In the genomic region with DNA sequence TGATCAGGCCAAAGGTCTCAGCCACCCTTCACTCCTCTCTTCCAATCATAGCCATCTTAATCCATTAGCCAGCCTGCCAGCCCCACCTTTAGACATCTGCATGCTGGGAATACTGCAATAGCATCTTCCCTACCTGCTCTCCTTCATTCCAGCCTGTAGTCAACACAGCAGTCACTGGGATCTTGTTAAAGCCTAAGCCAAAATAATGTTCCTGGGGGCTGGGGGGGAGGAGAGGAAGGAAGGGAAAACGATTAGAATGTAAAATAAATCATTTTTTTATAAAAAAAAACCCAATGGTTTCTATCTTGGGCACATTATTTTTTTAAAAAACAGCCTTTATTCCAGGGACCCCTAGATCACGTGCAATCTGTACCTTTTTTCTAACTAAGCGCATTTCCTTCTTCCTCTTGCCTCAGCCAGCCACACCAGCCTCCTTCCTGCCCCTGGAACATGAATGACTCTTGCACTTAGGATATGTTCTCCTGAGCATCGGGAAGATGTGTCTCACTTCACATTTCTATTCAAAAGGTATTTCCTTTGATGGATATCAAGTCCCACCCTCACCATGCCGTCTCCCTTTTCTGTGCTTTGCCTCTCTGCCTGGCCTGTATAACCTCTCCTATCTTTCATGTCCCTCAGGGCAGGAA, we compare ENCODE assay signal across 23 mouse cellular contexts. TPM values are rescaled to one million over a fixed set of nuclear protein-coding genes. Genes with fewer than 3 reads are reported as not detected.
DNase-seq lines count a peak whose midpoint lies in the region; ATAC-seq lines count a peak whose summit lies in the region.
"Had no signal": no experiment of that assay in that cellular context is flagged by ENCODE, and none has a peak within 500 bp of the region (broad histone marks: within the 10 kb centered on the region; RNA-seq: fewer than 3 reads in every experiment).

No protein-coding gene starts in this region.

- 74% methylated on average over 5 of the region's 5 CpGs for WGBS in heart, embryonic 10.5 days
- WGBS in midbrain, embryonic 11.5 days, result 87% methylated on average over 5 of the region's 5 CpGs
- 90% methylated on average over 5 of the region's 5 CpGs for WGBS in midbrain, embryonic 16.5 days

- no peak overlapping the region for H3K27ac ChIP-seq in heart, embryonic 10.5 days
- no peak overlapping the region for H3K27ac ChIP-seq in midbrain, embryonic 11.5 days (ENCODE audit: low read depth, low read length)
- no peak overlapping the region for H3K27ac ChIP-seq in midbrain, embryonic 16.5 days (ENCODE audit: low read length)
- H3K27ac ChIP-seq: liver, embryonic 13.5 days; macrophage had no signal

- no peak overlapping the region for H3K4me2 ChIP-seq in midbrain, embryonic 11.5 days
- no peak overlapping the region for H3K4me2 ChIP-seq in midbrain, embryonic 16.5 days (ENCODE audit: low read length)

- H3K9ac ChIP-seq in midbrain, embryonic 11.5 days (ENCODE audit: low read length), result no peak overlapping the region
- H3K9ac ChIP-seq in midbrain, embryonic 16.5 days (ENCODE audit: low read depth, low read length), result no peak overlapping the region
- H3K9ac ChIP-seq: heart, embryonic 15.5 days had no signal

- H3K4me1 ChIP-seq in heart, embryonic 10.5 days, result peaks cover 11% of the 10 kb centered on the region
- H3K4me1 ChIP-seq in midbrain, embryonic 11.5 days (ENCODE audit: control insufficient read depth, insufficient read depth, low read length), result peaks cover 6% of the 10 kb centered on the region; the same call in 1 of the 2 replicates
- H3K4me1 ChIP-seq in midbrain, embryonic 16.5 days (ENCODE audit: control insufficient read depth, insufficient read depth, low read length), result peaks cover 20% of the 10 kb centered on the region

- H3K9me3 ChIP-seq in heart, embryonic 10.5 days, result no peaks in the 10 kb centered on the region
- no peaks in the 10 kb centered on the region for H3K9me3 ChIP-seq in midbrain, embryonic 11.5 days (ENCODE audit: control insufficient read depth, low read length)
- no peaks in the 10 kb centered on the region for H3K9me3 ChIP-seq in midbrain, embryonic 16.5 days (replicated peaks; ENCODE audit: control insufficient read depth, low read length, poor library complexity, severe bottlenecking)
- H3K9me3 ChIP-seq: heart, embryonic 15.5 days; limb, embryonic 10.5 days; liver, embryonic 13.5 days; midbrain, embryonic 10.5 days had no signal

- H3K36me3 ChIP-seq in heart, embryonic 10.5 days, result no peaks in the 10 kb centered on the region
- H3K36me3 ChIP-seq in midbrain, embryonic 11.5 days (ENCODE audit: control insufficient read depth, insufficient read depth, low read length), result no peaks in the 10 kb centered on the region
- H3K36me3 ChIP-seq in midbrain, embryonic 16.5 days (ENCODE audit: control insufficient read depth, insufficient read depth, low read length), result no peaks in the 10 kb centered on the region
- H3K36me3 ChIP-seq: embryonic facial prominence, embryonic 13.5 days; heart, embryonic 15.5 days; limb, embryonic 10.5 days; liver, embryonic 13.5 days; midbrain, embryonic 10.5 days had no signal

- DNase-seq in heart, adult 11 months, result peak; percentile 97
- no peak for DNase-seq in heart, embryonic 10.5 days (ENCODE audit: low spot score)
- DNase-seq in kidney, adult 9 months, result peak; percentile 51
- no peak for DNase-seq in kidney, adult 8-10 months
- peak; percentile 33 for DNase-seq in midbrain, embryonic 11.5 days (ENCODE audit: low spot score, missing footprints)
- DNase-seq in cerebellum, postnatal 14 days, result no peak
- DNase-seq: adrenal gland, postnatal 14 days; cerebellum, adult 11 months; cerebellum, postnatal 10 days; gastrocnemius, postnatal 25 days; liver, embryonic 13.5 days; retina, postnatal 1 day; thymus, postnatal 25 days had no signal

- no peaks in the 10 kb centered on the region for H3K27me3 ChIP-seq in heart, embryonic 10.5 days (ENCODE audit: insufficient read depth, poor library complexity, severe bottlenecking)
- no peaks in the 10 kb centered on the region for H3K27me3 ChIP-seq in midbrain, embryonic 11.5 days (ENCODE audit: control insufficient read depth, insufficient read depth, low read length)
- H3K27me3 ChIP-seq in midbrain, embryonic 16.5 days (ENCODE audit: control insufficient read depth, insufficient read depth, low read depth, low read length), result no peaks in the 10 kb centered on the region
- H3K27me3 ChIP-seq: embryonic facial prominence, embryonic 13.5 days; heart, embryonic 15.5 days; liver, embryonic 13.5 days; Patski had no signal

- no peak for ATAC-seq in midbrain, embryonic 11.5 days (ENCODE audit: low FRiP score)
- no peak for ATAC-seq in midbrain, embryonic 16.5 days
- ATAC-seq: activated CD4-positive, CD25-positive, alpha-beta regulatory T cell, adult 4 months; CD4-positive, CD25-positive, alpha-beta regulatory T cell, adult 4 months; forebrain, embryonic 14.5 days; Patski had no signal

- H3K4me3 ChIP-seq in heart, embryonic 10.5 days, result no peak overlapping the region
- no peak overlapping the region for H3K4me3 ChIP-seq in midbrain, embryonic 11.5 days (ENCODE audit: low read depth, low read length)
- no peak overlapping the region for H3K4me3 ChIP-seq in midbrain, embryonic 16.5 days (ENCODE audit: low read depth, low read length)
- H3K4me3 ChIP-seq: embryonic facial prominence, embryonic 13.5 days; limb, embryonic 10.5 days had no signal

RNA-seq across cellular contexts. Expression of gene Zhx3, which starts 1.6 kb away (rescaled TPM):
- polyA plus RNA-seq in heart, embryonic 10.5 days (2016; fragmentation: Nextera tagmentation; extraction: Ambion mirVana), result 5.9 and 6.1 TPM in 2 replicates
- 7.8 and 8.9 TPM in 2 replicates for polyA plus RNA-seq in midbrain, embryonic 11.5 days (2014; fragmentation: Nextera tagmentation; extraction: Ambion mirVana)
- polyA plus RNA-seq in midbrain, embryonic 16.5 days (2015; fragmentation: Nextera tagmentation; extraction: Ambion mirVana), result 21.1 and 22.6 TPM in 2 replicates

RNA-seq across cellular contexts. Expression of gene Lpin3, which starts 6.1 kb away (rescaled TPM):
- polyA plus RNA-seq in heart, embryonic 10.5 days (2016; fragmentation: Nextera tagmentation; extraction: Ambion mirVana), result 1.9 and 2.4 TPM in 2 replicates
- polyA plus RNA-seq in midbrain, embryonic 11.5 days (2014; fragmentation: Nextera tagmentation; extraction: Ambion mirVana), result 0.10 and 0.21 TPM in 2 replicates
- 0.33 and 0.45 TPM in 2 replicates for polyA plus RNA-seq in midbrain, embryonic 16.5 days (2015; fragmentation: Nextera tagmentation; extraction: Ambion mirVana)
- polyA plus RNA-seq: macrophage had no signal

RNA-seq across cellular contexts. Expression of gene Emilin3, which starts 37.8 kb away (rescaled TPM):
- 1.2 and 2.5 TPM in 2 replicates for polyA plus RNA-seq in heart, embryonic 10.5 days (2016; fragmentation: Nextera tagmentation; extraction: Ambion mirVana)
- polyA plus RNA-seq in midbrain, embryonic 11.5 days (2014; fragmentation: Nextera tagmentation; extraction: Ambion mirVana), result 2.6 and 2.9 TPM in 2 replicates
- 0.58 and 0.65 TPM in 2 replicates for polyA plus RNA-seq in midbrain, embryonic 16.5 days (2015; fragmentation: Nextera tagmentation; extraction: Ambion mirVana)
- polyA plus RNA-seq: activated CD4-positive, CD25-positive, alpha-beta regulatory T cell, adult 4 months; CD4-positive, CD25-positive, alpha-beta regulatory T cell, adult 4 months; macrophage; Patski had no signal

Comparison
In these comparisons a context has a peak if more than half of its experiments do, and no peak if none do; other contexts are left out.
1. DNase-seq: peak in heart, adult 11 months (single experiment), kidney, adult 9 months (single experiment) and midbrain, embryonic 11.5 days (single experiment); none in heart, embryonic 10.5 days (single experiment), kidney, adult 8-10 months (0 of 2) and cerebellum, postnatal 14 days (0 of 2).